Mouse (Mus musculus) neural tube, embryonic 14.5 days (tissue): ENCODE data around the gene Eif4a1. TPM values are rescaled to one million over a fixed set of nuclear protein-coding genes. Genes with fewer than 3 reads are reported as not detected.
A peak's percentile ranks its signal among the peaks of the same experiment; 100 is the strongest.

Experiments
- ATAC-seq: fragments of 200-750 bp; cut with Nextera tagmentation; 2 replicates; pipeline ENCODE4 v1.8.0; 2017; ENCODE audit warnings: low read depth, mild to moderate bottlenecking, moderate TSS enrichment, moderate library complexity
- H3K27ac ChIP-seq: fragments of 300-500 bp; sonication (generic); 2 replicates; pipeline ENCODE4 v1.5.1; 2014; ENCODE audit warnings: low read depth, mild to moderate bottlenecking, control low read depth, low read length, moderate library complexity, mixed read lengths
- H3K27me3 ChIP-seq: fragments of 300-500 bp; sonication (generic); 2 replicates; pipeline ENCODE4 v1.6.1; 2014; ENCODE audit warnings: low read length; ENCODE audit not compliant: control insufficient read depth, insufficient read depth
- H3K36me3 ChIP-seq: fragments of 300-500 bp; sonication (generic); 2 replicates; pipeline ENCODE4 v1.6.1; 2014; ENCODE audit warnings: low read length, mixed read lengths; ENCODE audit not compliant: control insufficient read depth, insufficient read depth
- H3K4me1 ChIP-seq: fragments of 300-500 bp; sonication (generic); 2 replicates; pipeline ENCODE4 v1.6.1; 2014; ENCODE audit warnings: low read length; ENCODE audit not compliant: control insufficient read depth, insufficient read depth
- H3K4me2 ChIP-seq: fragments of 300-500 bp; sonication (generic); 2 replicates; pipeline ENCODE4 v1.6.1; 2014; ENCODE audit warnings: mild to moderate bottlenecking, low read depth, low read length, control low read depth
- H3K4me3 ChIP-seq: fragments of 300-500 bp; sonication (generic); 2 replicates; pipeline ENCODE4 v1.5.1; 2014; ENCODE audit warnings: low read depth, low read length, control low read depth, mixed read lengths
- H3K9ac ChIP-seq: fragments of 300-500 bp; sonication (generic); replicated peaks from 2 replicates; pipeline ENCODE4 v1.6.1; 2014; ENCODE audit warnings: low read depth, mild to moderate bottlenecking, control low read depth, low read length, mixed read lengths
- H3K9me3 ChIP-seq: fragments of 300-500 bp; sonication (generic); 2 replicates; pipeline ENCODE4 v1.6.1; 2016; ENCODE audit warnings: low read length; ENCODE audit not compliant: control insufficient read depth
- WGBS: fragments of 180-500 bp; shearing (Covaris S2); extraction: QIAGEN DNeasy Blood & Tissue Kit; methylation state at CpG from one replicate; pipeline ENCODE4 v1.1.7; 2014; 5-methylcytosine and 5-hydroxymethylcytosine counted together
- polyA plus RNA-seq: library from polyadenylated mRNA; unstranded; fragments of >200 nt; fragmentation: Nextera tagmentation; extraction: Ambion mirVana; gene quantifications from 2 replicates; pipeline ENCODE4 v1.2.1, GENCODE M21; 2014

The Eif4a1 gene
- polyA plus RNA-seq, 1 experiment from 2014 or later: 643 TPM

GRCm38 (mm10) chr11:69683576-69683975 is 11.4 kb upstream of the Eif4a1 start:
- ATAC-seq: no peak
- H3K4me1 ChIP-seq: peaks cover 14% of the 10 kb centered on the region

GRCm38 (mm10) chr11:69682840-69683533 is 10.8 kb upstream of the Eif4a1 start:
- H3K27me3 ChIP-seq: no peaks in the 10 kb centered on the region
- peak overlapping the region; percentile 81 for H3K4me3 ChIP-seq
- no peak overlapping the region; the same call in 1 of the 2 replicates for H3K9ac ChIP-seq
- peak; percentile 42; the same call in 1 of the 2 replicates for ATAC-seq
- H3K27ac ChIP-seq: peak overlapping the region; percentile 93
- 22% methylated on average over 12 of the region's 12 CpGs for WGBS
- peaks cover 8% of the 10 kb centered on the region; the same call in 1 of the 2 replicates for H3K36me3 ChIP-seq
- peak overlapping the region; percentile 35; the same call in 1 of the 2 replicates for H3K4me2 ChIP-seq
- H3K9me3 ChIP-seq: no peaks in the 10 kb centered on the region
- H3K4me1 ChIP-seq: peaks cover 14% of the 10 kb centered on the region

More at GRCm38 (mm10) chr11:69683576-69683975, 11.4 kb upstream of the Eif4a1 start:
- Histone ChIP-seq H3K4me3 (no peak overlapping the region), H3K9me3 (no peaks in the 10 kb centered on the region), H3K27me3 (no peaks in the 10 kb centered on the region), H3K36me3 (0 out of 2 replicates have a peak, but pooled peaks cover 2% of the 10 kb centered on the region), H3K4me2 (no peak overlapping the region), H3K27ac (no peak overlapping the region; the same call in 1 of the 2 replicates), H3K9ac (no peak overlapping the region)
- WGBS: 85% methylated on average over 7 of the region's 7 CpGs

GRCm38 (mm10) chr11:69682209-69682839 is 10.1 kb upstream of the Eif4a1 start:
- Histone ChIP-seq H3K9me3 (no peaks in the 10 kb centered on the region), H3K27ac (peak overlapping the region; percentile 93), H3K4me3 (peak overlapping the region; percentile 81), H3K36me3 (peaks cover 12% of the 10 kb centered on the region; the same call in 1 of the 2 replicates), H3K4me1 (peaks cover 14% of the 10 kb centered on the region), H3K4me2 (peak overlapping the region; percentile 97), H3K27me3 (no peaks in the 10 kb centered on the region), H3K9ac (peak overlapping the region; percentile 42)
- 25% methylated on average over 24 of the region's 24 CpGs for WGBS
- peak; percentile 3; the same call in 1 of the 2 replicates for ATAC-seq

GRCm38 (mm10) chr11:69681314-69682208 is 9.3 kb upstream of the Eif4a1 start, which contains the start of gene Senp3:
TSS of gene Senp3 (minus strand) at chr11:69682084.
- peak; percentile 97 for ATAC-seq
- peaks cover 14% of the 10 kb centered on the region for H3K4me1 ChIP-seq
- H3K27ac ChIP-seq: peak within 1 kb of the TSS; percentile 93
- no peaks in the 10 kb centered on the region for H3K27me3 ChIP-seq
- peak within 1 kb of the TSS; percentile 97 for H3K4me2 ChIP-seq
- no peaks in the 10 kb centered on the region for H3K9me3 ChIP-seq
- WGBS: under 1% methylated on average over 76 of the region's 80 CpGs
- H3K36me3 ChIP-seq: peaks cover 20% of the 10 kb centered on the region
- H3K9ac ChIP-seq: peak within 1 kb of the TSS; percentile 72
- peak within 1 kb of the TSS; percentile 81 for H3K4me3 ChIP-seq

- 96% methylated on average over 30 of the region's 30 CpGs for WGBS
- H3K36me3 ChIP-seq: peaks cover 32% of the 10 kb centered on the region
- no peak overlapping the region for H3K9ac ChIP-seq
- H3K4me2 ChIP-seq: peak overlapping the region; percentile 97
- H3K4me1 ChIP-seq: peaks cover 11% of the 10 kb centered on the region
- H3K27ac ChIP-seq: no peak overlapping the region
- ATAC-seq: no peak
- peak overlapping the region; percentile 81 for H3K4me3 ChIP-seq
- no peaks in the 10 kb centered on the region for H3K9me3 ChIP-seq
- H3K27me3 ChIP-seq: no peaks in the 10 kb centered on the region
These were observed 8.1 kb upstream of the Eif4a1 start for GRCm38 (mm10) chr11:69680136-69680855.

GRCm38 (mm10) chr11:69679144-69679543 is 6.9 kb upstream of the Eif4a1 start:
- Histone ChIP-seq H3K4me3 (no peak overlapping the region), H3K27ac (no peak overlapping the region), H3K9ac (no peak overlapping the region), H3K9me3 (no peaks in the 10 kb centered on the region), H3K4me1 (peaks cover 11% of the 10 kb centered on the region), H3K36me3 (peaks cover 43% of the 10 kb centered on the region), H3K27me3 (no peaks in the 10 kb centered on the region), H3K4me2 (no peak overlapping the region)
- no CpG with 5 or more reads among the region's 2 CpGs for WGBS
- no peak for ATAC-seq

GRCm38 (mm10) chr11:69671726-69672124 is 498 bp downstream of the Eif4a1 start:
- Histone ChIP-seq H3K9ac (peak overlapping the region; percentile 79), H3K27ac (peak overlapping the region; percentile 93), H3K9me3 (no peaks in the 10 kb centered on the region), H3K4me2 (peak overlapping the region; percentile 96; the same call in 1 of the 2 replicates), H3K4me3 (peak overlapping the region; percentile 88), H3K27me3 (no peaks in the 10 kb centered on the region), H3K36me3 (peaks cover 60% of the 10 kb centered on the region), H3K4me1 (peaks cover 19% of the 10 kb centered on the region)
- WGBS: under 1% methylated on average over 43 of the region's 43 CpGs
- peak; percentile 5 for ATAC-seq
